Mouse (Mus musculus) heart, embryonic 11.5 days (tissue): ENCODE measurements around the gene Bcl9l. TPM values are rescaled to one million over a fixed set of nuclear protein-coding genes. Genes with fewer than 3 reads are reported as not detected.

Experiments
- ATAC-seq: fragments of 200-750 bp; cut with Nextera tagmentation; replicated peaks from 2 replicates; pipeline ENCODE4 v1.8.0; 2017; ENCODE audit warnings: moderate library complexity; ENCODE audit not compliant: insufficient number of reproducible peaks, low FRiP score, low TSS enrichment
- H3K27ac ChIP-seq: fragments of 300-500 bp; sonication (generic); 2 replicates; pipeline ENCODE4 v1.5.1; 2014; ENCODE audit warnings: mild to moderate bottlenecking, low read depth, low read length
- H3K27me3 ChIP-seq: fragments of 300-500 bp; sonication (generic); 2 replicates; pipeline ENCODE4 v1.6.1; 2014; ENCODE audit warnings: mild to moderate bottlenecking, low read length, mixed read lengths; ENCODE audit not compliant: control insufficient read depth, insufficient read depth
- H3K36me3 ChIP-seq: fragments of 300-500 bp; sonication (generic); 2 replicates; pipeline ENCODE4 v1.6.1; 2014; ENCODE audit warnings: mild to moderate bottlenecking, low read length, moderate library complexity, mixed read lengths; ENCODE audit not compliant: control insufficient read depth, insufficient read depth
- H3K4me1 ChIP-seq: fragments of 300-500 bp; sonication (generic); 2 replicates; pipeline ENCODE4 v1.6.1; 2014; ENCODE audit warnings: low read length; ENCODE audit not compliant: control insufficient read depth, insufficient read depth
- H3K4me2 ChIP-seq: fragments of 300-500 bp; sonication (generic); 2 replicates; pipeline ENCODE4 v1.6.1; 2014; ENCODE audit warnings: mild to moderate bottlenecking, moderate library complexity
- H3K4me3 ChIP-seq: fragments of 300-500 bp; sonication (generic); 2 replicates; pipeline ENCODE4 v1.5.1; 2014; ENCODE audit warnings: low read depth, low read length
- H3K9ac ChIP-seq: fragments of 300-500 bp; sonication (generic); 2 replicates; pipeline ENCODE4 v1.6.1; 2014; ENCODE audit warnings: mild to moderate bottlenecking, low read depth, low read length, moderate library complexity
- H3K9me3 ChIP-seq: fragments of 300-500 bp; sonication (generic); replicated peaks from 2 replicates; pipeline ENCODE4 v1.6.1; 2016; ENCODE audit warnings: low read length; ENCODE audit not compliant: control insufficient read depth
- WGBS: fragments of 180-500 bp; shearing (Covaris S2); extraction: QIAGEN DNeasy Blood & Tissue Kit; methylation state at CpG from one replicate; pipeline ENCODE4 v1.1.7; 2014; ENCODE audit not compliant: insufficient replicate concordance; 5-methylcytosine and 5-hydroxymethylcytosine counted together
- polyA plus RNA-seq: library from polyadenylated mRNA; unstranded; fragments of >200 nt; fragmentation: Nextera tagmentation; extraction: Ambion mirVana; gene quantifications from 2 replicates; pipeline ENCODE4 v1.2.1, GENCODE M21; 2014

Gene Bcl9l
- polyA plus RNA-seq, 1 experiment from 2014 or later, result 9.3 TPM

DNA sequence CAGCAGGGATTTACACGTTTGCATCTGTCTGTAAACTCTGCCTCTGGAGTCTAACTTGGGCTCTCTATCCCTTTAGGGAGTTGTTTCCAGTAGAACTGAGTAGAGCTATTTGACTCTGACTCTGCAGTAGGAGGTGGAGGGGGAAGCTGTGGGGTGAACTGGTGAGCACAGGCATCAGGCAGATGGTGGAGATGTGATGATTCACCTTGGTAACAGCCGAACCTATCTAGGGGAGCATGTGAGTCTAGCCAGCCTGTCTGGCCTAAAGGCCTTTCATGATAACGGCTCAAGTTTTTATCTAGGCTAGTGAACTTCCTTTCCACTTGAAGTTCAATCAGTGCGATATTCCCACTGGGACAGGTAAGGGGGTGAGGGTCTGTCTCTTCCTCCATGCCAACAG is 34.7 kb downstream of the Bcl9l start:
- no peaks in the 10 kb centered on the region for H3K27me3 ChIP-seq
- no peak overlapping the region for H3K27ac ChIP-seq
- H3K9me3 ChIP-seq, result no peaks in the 10 kb centered on the region
- H3K4me2 ChIP-seq, result no peak overlapping the region
- 0 out of 2 replicates have a peak, but pooled peaks cover 2% of the 10 kb centered on the region for H3K4me1 ChIP-seq
- ATAC-seq, result no peak
- WGBS, result 47% methylated on average over 4 of the region's 4 CpGs
- no peak overlapping the region for H3K9ac ChIP-seq
- H3K36me3 ChIP-seq, result no peaks in the 10 kb centered on the region
- no peak overlapping the region for H3K4me3 ChIP-seq

DNA sequence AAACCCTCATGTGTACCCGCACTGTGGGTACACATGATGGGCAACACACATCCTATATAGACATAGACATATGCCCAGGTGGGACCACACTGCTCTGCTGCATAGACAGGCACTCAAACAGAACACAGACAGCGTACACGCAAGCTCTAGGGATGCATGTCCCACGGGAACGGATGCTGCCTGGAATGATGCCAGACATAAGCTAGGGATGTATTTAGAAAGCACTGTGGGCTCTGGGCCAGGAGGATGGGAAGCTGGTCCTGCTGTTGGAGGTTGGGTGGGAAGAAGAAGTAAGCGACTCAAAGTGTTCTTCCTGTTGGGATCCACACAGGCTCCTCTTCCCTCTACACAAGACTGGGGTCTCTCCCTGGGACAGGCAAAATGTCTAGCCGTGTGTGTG is 35.4 kb downstream of the Bcl9l start:
- no peak overlapping the region for H3K9ac ChIP-seq
- WGBS, result 77% methylated on average over 7 of the region's 7 CpGs
- H3K27me3 ChIP-seq, result no peaks in the 10 kb centered on the region
- no peak overlapping the region for H3K4me2 ChIP-seq
- no peak for ATAC-seq
- no peaks in the 10 kb centered on the region for H3K36me3 ChIP-seq
- H3K27ac ChIP-seq, result no peak overlapping the region
- no peak overlapping the region for H3K4me3 ChIP-seq
- 0 out of 2 replicates have a peak, but pooled peaks cover 2% of the 10 kb centered on the region for H3K4me1 ChIP-seq
- no peaks in the 10 kb centered on the region for H3K9me3 ChIP-seq

DNA sequence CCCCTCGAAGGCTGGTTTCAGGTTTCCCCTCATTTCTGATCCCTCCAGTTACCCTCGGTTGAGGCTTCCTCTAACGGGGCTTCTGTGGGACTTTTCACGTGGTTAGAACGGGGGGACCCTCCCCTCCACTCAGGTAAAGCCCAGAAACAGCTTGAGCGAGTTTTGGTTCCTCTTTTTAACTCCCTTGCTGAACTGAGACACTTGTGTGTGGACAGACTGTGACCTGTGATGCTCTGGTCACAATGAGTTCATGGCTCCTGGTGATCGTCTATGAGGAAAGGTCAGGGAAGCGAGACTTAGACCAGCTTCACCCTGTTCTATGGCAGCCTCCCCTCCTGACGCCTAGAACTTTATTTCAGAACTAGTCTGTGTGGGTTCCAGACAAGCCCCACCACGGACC is 39.3 kb downstream of the Bcl9l start:
- 0 out of 2 replicates have a peak, but pooled peaks cover 2% of the 10 kb centered on the region for H3K4me1 ChIP-seq
- no peaks in the 10 kb centered on the region for H3K27me3 ChIP-seq
- WGBS, result 78% methylated on average over 10 of the region's 10 CpGs
- no peak overlapping the region for H3K9ac ChIP-seq
- no peak overlapping the region for H3K4me3 ChIP-seq
- H3K4me2 ChIP-seq, result no peak overlapping the region
- no peak overlapping the region for H3K27ac ChIP-seq
- no peaks in the 10 kb centered on the region for H3K36me3 ChIP-seq
- no peak for ATAC-seq
- no peaks in the 10 kb centered on the region for H3K9me3 ChIP-seq

DNA sequence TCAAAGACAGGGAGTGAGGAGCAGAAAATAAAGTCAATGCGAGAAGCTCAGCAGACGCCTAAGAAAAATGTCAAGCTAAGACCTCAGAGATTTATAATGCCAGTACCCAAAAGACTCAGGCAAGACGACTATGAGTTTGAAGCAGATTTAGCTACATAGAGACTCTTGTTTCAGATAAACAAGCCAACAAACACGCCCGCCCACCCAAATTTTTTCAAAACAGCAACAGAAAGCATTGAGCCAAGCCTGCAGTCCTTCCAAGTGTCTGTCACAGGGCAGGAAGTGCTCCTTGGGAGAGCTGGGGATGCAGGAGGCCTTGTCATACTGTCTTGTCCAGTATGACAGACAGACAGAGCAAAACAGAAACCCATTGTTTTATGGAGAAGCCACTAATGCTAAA is 41.1 kb downstream of the Bcl9l start:
- Histone ChIP-seq H3K27me3 (no peaks in the 10 kb centered on the region), H3K4me3 (no peak overlapping the region), H3K27ac (no peak overlapping the region), H3K36me3 (no peaks in the 10 kb centered on the region), H3K4me1 (no peaks in the 10 kb centered on the region), H3K9me3 (no peaks in the 10 kb centered on the region), H3K4me2 (no peak overlapping the region), H3K9ac (no peak overlapping the region)
- 74% methylated on average over 5 of the region's 5 CpGs for WGBS
- ATAC-seq, result no peak

DNA sequence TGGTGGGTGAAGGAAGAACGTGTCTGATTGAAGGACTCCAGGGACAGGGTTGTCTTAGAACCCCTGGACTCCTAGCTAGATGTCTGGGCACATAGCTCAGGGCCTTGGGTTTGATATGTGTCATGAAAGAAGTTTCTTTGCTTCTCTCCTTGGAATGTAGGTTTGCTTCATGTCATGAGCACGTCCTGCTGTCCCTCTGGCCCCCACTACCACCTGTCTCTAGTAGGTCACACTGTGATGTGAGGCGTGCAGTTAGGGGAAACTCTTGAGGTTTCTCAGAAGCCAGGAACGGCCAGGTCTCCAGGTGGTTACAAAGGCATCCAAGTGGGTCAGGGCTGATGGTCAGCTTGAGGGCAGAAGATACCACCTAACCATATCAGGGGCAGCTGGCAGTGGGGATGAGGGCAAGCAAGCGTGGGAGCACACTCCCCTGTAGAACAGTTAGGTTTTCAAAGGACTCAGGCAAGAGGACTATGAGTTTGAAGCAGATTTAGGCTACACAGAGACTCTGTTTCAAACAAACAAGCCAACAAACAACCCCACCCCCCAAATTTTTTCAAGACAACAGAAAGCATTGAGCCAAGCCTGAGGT is 41.7 kb downstream of the Bcl9l start:
- Histone ChIP-seq H3K27ac (no peak overlapping the region), H3K9me3 (no peaks in the 10 kb centered on the region)

DNA sequence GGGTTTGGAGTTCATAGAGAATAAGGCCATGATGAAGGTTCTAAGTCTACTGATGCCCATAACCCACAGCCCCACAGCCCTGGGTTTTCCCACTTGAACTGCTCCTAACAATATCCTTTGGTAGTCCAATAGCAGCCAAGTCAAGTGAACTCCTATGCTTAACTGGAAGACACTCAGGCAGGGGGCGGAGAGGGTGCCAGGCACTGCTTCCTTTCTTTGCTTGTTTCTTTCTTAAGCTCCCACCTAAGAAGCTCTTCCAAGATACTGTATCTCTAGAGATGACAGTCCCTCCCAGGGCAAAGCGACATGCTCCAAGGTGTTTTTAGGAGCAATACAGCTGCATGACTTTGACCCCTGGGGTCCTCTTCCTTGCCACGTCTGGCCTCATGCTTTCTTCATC is 42.4 kb downstream of the Bcl9l start:
- Histone ChIP-seq H3K36me3 (no peaks in the 10 kb centered on the region), H3K27me3 (no peaks in the 10 kb centered on the region), H3K4me2 (no peak overlapping the region), H3K4me3 (no peak overlapping the region), H3K9ac (no peak overlapping the region), H3K4me1 (no peaks in the 10 kb centered on the region), H3K9me3 (no peaks in the 10 kb centered on the region), H3K27ac (no peak overlapping the region)
- 69% methylated on average over 3 of the region's 3 CpGs for WGBS
- no peak for ATAC-seq

More for the DNA sequence above, 41.7 kb downstream of the Bcl9l start:
- Histone ChIP-seq H3K27me3 (no peaks in the 10 kb centered on the region), H3K9ac (no peak overlapping the region), H3K4me1 (no peaks in the 10 kb centered on the region), H3K4me3 (no peak overlapping the region), H3K36me3 (no peaks in the 10 kb centered on the region), H3K4me2 (no peak overlapping the region)
- 72% methylated on average over 5 of the region's 5 CpGs for WGBS
- ATAC-seq, result no peak

DNA sequence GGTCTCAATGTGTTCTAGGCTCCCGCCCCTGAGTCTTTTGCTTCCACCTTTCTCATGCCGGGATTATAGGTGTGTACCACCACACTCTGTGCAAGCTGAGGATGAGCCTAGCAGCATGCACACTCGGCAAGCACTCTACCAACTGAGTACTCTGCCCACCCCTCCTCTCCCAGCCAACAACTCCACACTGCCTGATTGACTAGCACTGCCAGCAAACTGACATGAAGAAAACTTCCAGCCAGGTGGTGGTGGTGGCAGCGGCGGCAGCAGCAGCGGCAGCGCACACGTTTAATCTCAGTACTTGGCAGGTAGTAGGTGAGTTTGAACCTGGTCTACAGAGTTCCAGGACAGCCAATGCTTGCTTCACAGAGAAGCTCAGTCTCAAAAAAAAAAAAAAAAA is 43.0 kb downstream of the Bcl9l start:
- Histone ChIP-seq H3K4me2 (no peak overlapping the region), H3K9ac (no peak overlapping the region), H3K36me3 (no peaks in the 10 kb centered on the region), H3K9me3 (no peaks in the 10 kb centered on the region), H3K27me3 (no peaks in the 10 kb centered on the region), H3K27ac (no peak overlapping the region), H3K4me1 (no peaks in the 10 kb centered on the region), H3K4me3 (no peak overlapping the region)
- ATAC-seq, result no peak
- WGBS, result 85% methylated on average over 8 of the region's 8 CpGs

DNA sequence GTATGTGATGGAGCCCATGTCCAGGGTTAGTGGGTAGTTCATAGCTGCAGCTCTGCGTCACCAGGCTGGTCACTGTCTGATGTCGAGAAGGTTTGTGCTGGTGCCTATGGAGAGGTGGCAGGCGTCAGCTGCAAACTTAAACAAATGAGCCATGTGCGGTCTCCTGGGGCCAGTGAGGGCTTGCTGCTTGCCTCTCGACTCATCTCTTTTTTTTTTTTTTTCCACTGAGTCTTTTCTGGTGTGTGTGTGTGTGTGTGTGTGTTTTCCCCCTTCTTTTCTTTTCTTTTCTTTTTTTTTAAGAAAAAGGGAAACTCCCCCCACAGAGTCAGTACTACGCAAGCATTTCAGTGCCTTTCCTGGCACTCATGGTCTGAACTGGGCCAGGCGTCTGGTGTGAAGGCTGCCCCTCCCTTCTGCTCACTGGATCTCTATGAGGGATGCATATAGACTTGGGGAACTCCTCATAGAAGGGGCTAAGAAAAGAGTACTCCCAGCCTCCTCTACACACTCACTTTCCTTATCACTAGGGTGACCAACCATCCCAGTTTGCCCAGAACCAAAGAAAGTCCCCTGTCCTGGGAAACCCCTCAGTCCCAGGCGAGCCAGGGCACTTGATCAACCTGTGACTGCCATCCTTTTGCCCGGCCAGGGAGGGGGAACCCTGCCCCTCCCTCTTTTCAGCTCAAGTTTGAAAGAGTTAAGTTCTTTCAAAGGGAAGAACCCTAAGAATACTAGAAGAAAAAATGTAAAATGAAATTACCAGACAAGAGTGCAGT is 43.9 kb downstream of the Bcl9l start:
- Histone ChIP-seq H3K9ac (no peak overlapping the region), H3K4me3 (no peak overlapping the region), H3K27ac (no peak overlapping the region), H3K4me1 (no peaks in the 10 kb centered on the region), H3K36me3 (no peaks in the 10 kb centered on the region), H3K27me3 (no peaks in the 10 kb centered on the region), H3K4me2 (no peak overlapping the region), H3K9me3 (no peaks in the 10 kb centered on the region)
- 53% methylated on average over 9 of the region's 9 CpGs for WGBS
- ATAC-seq, result no peak

DNA sequence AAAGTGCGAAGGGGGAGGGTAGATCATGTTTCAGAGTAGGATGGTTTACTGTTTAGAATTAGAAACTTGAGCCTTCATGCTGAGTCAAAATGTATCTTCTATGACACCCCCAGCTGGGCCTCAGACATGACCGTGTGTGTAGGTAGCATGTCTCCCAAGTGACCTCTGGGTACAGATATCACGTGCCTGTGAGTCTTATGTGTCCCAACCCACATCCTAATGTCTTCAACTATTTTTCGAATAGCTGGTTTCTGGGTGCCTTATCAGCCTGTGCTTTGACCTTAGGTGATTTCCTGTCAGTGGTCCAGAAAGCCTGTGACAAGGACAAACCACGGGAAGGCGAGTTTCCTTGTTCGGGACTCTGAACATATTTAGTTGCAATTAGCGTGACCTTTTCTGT is 45.7 kb downstream of the Bcl9l start:
- H3K27ac ChIP-seq, result no peak overlapping the region
- no peaks in the 10 kb centered on the region for H3K27me3 ChIP-seq
- H3K4me1 ChIP-seq, result no peaks in the 10 kb centered on the region
- no peak for ATAC-seq
- H3K36me3 ChIP-seq, result no peaks in the 10 kb centered on the region
- no peak overlapping the region for H3K4me2 ChIP-seq
- no peak overlapping the region for H3K9ac ChIP-seq
- H3K9me3 ChIP-seq, result no peaks in the 10 kb centered on the region
- 52% methylated on average over 8 of the region's 8 CpGs for WGBS
- no peak overlapping the region for H3K4me3 ChIP-seq
